Mouse (Mus musculus): ENCODE measurements around the gene Zswim8. TPM values are rescaled to one million over a fixed set of nuclear protein-coding genes. Genes with fewer than 3 reads are reported as not detected.
A peak's percentile ranks its signal among the peaks of the same experiment; 100 is the strongest.

Gene Zswim8
- total and polyA plus RNA-seq, 3 experiments, result 16.7 to 41.1 (median 31.5) TPM

GRCm38 (mm10) chr14:20733041-20733951 lies 25.9 kb downstream of the Zswim8 start:
- DNase-seq (ENCODE audit: low spot score), result peak; percentile 60
- H3K36me3 ChIP-seq (replicated peaks), result peaks cover 76% of the 10 kb centered on the region

DNA sequence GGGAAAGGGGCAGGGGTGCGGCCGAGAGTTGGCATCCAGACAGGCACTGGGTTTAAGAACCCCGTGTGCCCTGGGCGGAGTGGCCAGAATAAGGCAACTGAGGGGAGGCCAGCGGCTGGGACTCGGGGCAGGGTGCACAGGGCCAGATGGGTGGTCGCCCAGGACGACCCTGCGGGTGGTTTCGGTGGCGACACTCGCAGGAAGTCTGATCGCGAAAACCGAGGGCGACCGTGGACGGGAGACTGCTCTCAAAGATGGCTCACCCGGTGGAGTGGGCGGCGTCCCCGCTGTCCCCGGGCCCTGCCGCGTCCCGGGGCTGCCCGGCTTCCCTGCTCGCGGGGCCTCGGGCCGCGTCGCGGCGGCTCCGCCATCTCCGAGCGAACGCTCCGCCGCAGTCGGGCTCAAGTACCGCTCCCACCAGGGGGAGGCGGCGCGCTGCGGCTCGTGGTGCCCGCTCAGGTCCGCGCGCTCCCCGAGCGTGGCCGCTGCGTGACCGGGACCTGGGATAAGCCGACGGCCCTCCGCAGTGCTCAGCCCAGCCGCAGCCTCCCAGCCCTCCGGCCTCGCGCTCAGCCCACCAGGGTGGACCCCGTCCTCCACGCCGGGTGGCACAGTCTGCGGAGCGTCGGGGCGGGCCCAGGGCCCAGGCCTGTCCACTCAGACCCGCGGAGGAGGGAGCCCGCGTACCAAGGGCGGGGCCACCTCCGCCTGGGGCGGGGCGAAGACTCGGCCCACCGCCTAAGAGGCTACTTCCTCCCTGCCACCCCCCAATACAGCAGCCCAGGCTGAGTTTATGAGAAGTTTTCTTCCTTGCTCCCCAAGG lies 26.8 kb downstream of the Zswim8 start, which contains the start of gene Ndst2:
TSS of gene Ndst2 (minus strand) at position 611 of the 823 bp plus-strand sequence.
- peak; percentile 95 for DNase-seq (ENCODE audit: low spot score)
- peak within 1 kb of the TSS; percentile 96 for H3K4me3 ChIP-seq (ENCODE audit: low read depth, low read length)
- TF ChIP-seq CTCF (IDR thresholded peaks at IDR 0.05; ENCODE audit: low read depth, low read length) (no peak), GATA1 (IDR thresholded peaks at IDR 0.05; ENCODE audit: borderline replicate concordance, low read length) (no peak), POLR2AphosphoS5 (IDR thresholded peaks at IDR 0.05; ENCODE audit: insufficient replicate concordance, low read depth, low read length) (no peak), GATA2 (IDR thresholded peaks at IDR 0.05; ENCODE audit: borderline replicate concordance, low read depth, low read length) (no peak), TAL1 (conservative IDR thresholded peaks at IDR 0.05; ENCODE audit: low read depth, low read length) (no peak)
- H3K27me3 ChIP-seq (ENCODE audit: insufficient read depth, low read length), result no peaks in the 10 kb centered on the region
- H3K36me3 ChIP-seq (replicated peaks), result peaks cover 76% of the 10 kb centered on the region
- H3K9me3 ChIP-seq (replicated peaks), result no peaks in the 10 kb centered on the region
- peak; percentile 36 for ATAC-seq (ENCODE audit: extremely low read depth, insufficient number of reproducible peaks, low FRiP score, poor library complexity, severe bottlenecking)
- peaks cover 67% of the 10 kb centered on the region for H3K4me1 ChIP-seq (ENCODE audit: insufficient read depth, low read depth, low read length)

More at GRCm38 (mm10) chr14:20733041-20733951, 25.9 kb downstream of the Zswim8 start:
- peaks cover 71% of the 10 kb centered on the region for H3K4me1 ChIP-seq (ENCODE audit: insufficient read depth, low read depth, low read length)
- peak overlapping the region; percentile 96 for H3K4me3 ChIP-seq (ENCODE audit: low read depth, low read length)
- peak; percentile 98 for TF ChIP-seq TAL1 (conservative IDR thresholded peaks at IDR 0.05; ENCODE audit: low read depth, low read length)
- no peak for TF ChIP-seq GATA2 (IDR thresholded peaks at IDR 0.05; ENCODE audit: borderline replicate concordance, low read depth, low read length)
- TF ChIP-seq GATA1 (IDR thresholded peaks at IDR 0.05; ENCODE audit: borderline replicate concordance, low read length), result no peak
- ATAC-seq (ENCODE audit: extremely low read depth, insufficient number of reproducible peaks, low FRiP score, poor library complexity, severe bottlenecking), result peak; percentile 17
- H3K9me3 ChIP-seq (replicated peaks), result no peaks in the 10 kb centered on the region
- no peaks in the 10 kb centered on the region for H3K27me3 ChIP-seq (ENCODE audit: insufficient read depth, low read length)

DNA sequence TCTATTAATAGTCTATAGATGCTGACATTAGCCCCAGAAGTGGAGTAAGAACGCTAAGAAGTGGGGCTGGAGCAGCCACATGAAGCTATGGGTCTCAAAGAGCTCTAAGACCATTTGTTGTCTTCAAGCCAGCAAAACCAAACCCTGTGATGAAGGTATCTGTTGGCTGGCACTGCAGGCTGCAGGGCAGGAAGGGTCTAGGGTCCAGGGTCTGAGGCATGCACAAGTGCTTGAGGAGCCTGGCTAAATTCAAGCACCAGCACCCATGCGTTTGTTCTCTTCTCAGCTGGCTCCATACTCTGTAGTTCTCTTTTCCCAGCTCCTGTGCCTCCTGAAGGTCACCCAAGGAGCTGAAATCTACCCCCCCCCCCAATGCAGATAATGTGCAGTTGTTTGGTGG lies 27.7 kb downstream of the Zswim8 start:
- Histone ChIP-seq H3K27me3 (ENCODE audit: insufficient read depth, low read length) (no peaks in the 10 kb centered on the region), H3K9me3 (replicated peaks) (no peaks in the 10 kb centered on the region), H3K4me1 (ENCODE audit: insufficient read depth, low read depth, low read length) (peaks cover 58% of the 10 kb centered on the region), H3K4me3 (ENCODE audit: low read depth, low read length) (peak overlapping the region; percentile 14; the same call in 1 of the 2 replicates), H3K36me3 (replicated peaks) (peaks cover 76% of the 10 kb centered on the region)
- DNase-seq (ENCODE audit: low spot score) (no peak), ATAC-seq (ENCODE audit: extremely low read depth, insufficient number of reproducible peaks, low FRiP score, poor library complexity, severe bottlenecking) (no peak)
- no peak for TF ChIP-seq CTCF (IDR thresholded peaks at IDR 0.05; ENCODE audit: low read depth, low read length)
- TF ChIP-seq TAL1 (conservative IDR thresholded peaks at IDR 0.05; ENCODE audit: low read depth, low read length), result no peak
- no peak for TF ChIP-seq POLR2AphosphoS5 (IDR thresholded peaks at IDR 0.05; ENCODE audit: insufficient replicate concordance, low read depth, low read length)
- no peak for TF ChIP-seq GATA1 (IDR thresholded peaks at IDR 0.05; ENCODE audit: borderline replicate concordance, low read length)
- no peak for TF ChIP-seq GATA2 (IDR thresholded peaks at IDR 0.05; ENCODE audit: borderline replicate concordance, low read depth, low read length)

- Histone ChIP-seq H3K4me1 (ENCODE audit: insufficient read depth, low read depth, low read length) (peaks cover 49% of the 10 kb centered on the region), H3K36me3 (replicated peaks) (peaks cover 76% of the 10 kb centered on the region)
- no peak for ATAC-seq (ENCODE audit: extremely low read depth, insufficient number of reproducible peaks, low FRiP score, poor library complexity, severe bottlenecking)
Measured at GRCm38 (mm10) chr14:20735892-20736390, 28.6 kb downstream of the Zswim8 start.

DNA sequence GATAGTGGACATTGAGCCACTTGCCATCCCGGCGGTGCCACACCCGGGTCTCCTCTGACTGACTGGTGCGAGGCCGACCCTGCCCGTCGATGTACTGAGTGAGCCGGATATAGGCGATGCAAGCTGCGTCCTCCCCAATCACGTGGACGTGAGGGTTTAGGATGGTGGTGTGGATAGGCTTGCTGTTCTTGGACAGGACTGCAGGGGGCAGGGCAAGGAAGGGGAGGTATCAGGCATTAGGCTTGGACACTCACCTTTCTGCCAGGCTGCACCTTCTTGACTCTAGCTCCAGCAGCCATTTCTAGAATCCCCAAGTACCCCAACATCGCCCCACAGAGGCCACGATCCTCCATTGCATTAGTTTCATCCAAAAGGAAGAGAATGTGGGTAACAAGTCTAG lies 30.0 kb downstream of the Zswim8 start:
- peaks cover 76% of the 10 kb centered on the region for H3K36me3 ChIP-seq (replicated peaks)
- no peaks in the 10 kb centered on the region for H3K9me3 ChIP-seq (replicated peaks)
- TF ChIP-seq TAL1 (conservative IDR thresholded peaks at IDR 0.05; ENCODE audit: low read depth, low read length) (no peak), CTCF (IDR thresholded peaks at IDR 0.05; ENCODE audit: low read depth, low read length) (peak; percentile 66)
- DNase-seq (ENCODE audit: low spot score), result no peak
- H3K4me3 ChIP-seq (ENCODE audit: low read depth, low read length), result no peak overlapping the region
- H3K27me3 ChIP-seq (ENCODE audit: insufficient read depth, low read length), result no peaks in the 10 kb centered on the region
- peaks cover 44% of the 10 kb centered on the region for H3K4me1 ChIP-seq (ENCODE audit: insufficient read depth, low read depth, low read length)
- ATAC-seq (ENCODE audit: extremely low read depth, insufficient number of reproducible peaks, low FRiP score, poor library complexity, severe bottlenecking), result no peak

More at GRCm38 (mm10) chr14:20735892-20736390, 28.6 kb downstream of the Zswim8 start:
- no peak for DNase-seq (ENCODE audit: low spot score)
- Histone ChIP-seq H3K9me3 (replicated peaks) (no peaks in the 10 kb centered on the region), H3K4me3 (ENCODE audit: low read depth, low read length) (no peak overlapping the region), H3K27me3 (ENCODE audit: insufficient read depth, low read length) (no peaks in the 10 kb centered on the region)
- TF ChIP-seq POLR2AphosphoS5 (IDR thresholded peaks at IDR 0.05; ENCODE audit: insufficient replicate concordance, low read depth, low read length) (no peak), TAL1 (conservative IDR thresholded peaks at IDR 0.05; ENCODE audit: low read depth, low read length) (no peak), GATA1 (IDR thresholded peaks at IDR 0.05; ENCODE audit: borderline replicate concordance, low read length) (no peak), CTCF (IDR thresholded peaks at IDR 0.05; ENCODE audit: low read depth, low read length) (no peak), GATA2 (IDR thresholded peaks at IDR 0.05; ENCODE audit: borderline replicate concordance, low read depth, low read length) (no peak)

- DNase-seq (ENCODE audit: low spot score) (no peak), ATAC-seq (ENCODE audit: extremely low read depth, insufficient number of reproducible peaks, low FRiP score, poor library complexity, severe bottlenecking) (no peak)
- TF ChIP-seq TAL1 (conservative IDR thresholded peaks at IDR 0.05; ENCODE audit: low read depth, low read length), result no peak
- H3K9me3 ChIP-seq (replicated peaks), result no peaks in the 10 kb centered on the region
- peaks cover 80% of the 10 kb centered on the region for H3K36me3 ChIP-seq (replicated peaks)
- no peaks in the 10 kb centered on the region for H3K27me3 ChIP-seq (ENCODE audit: insufficient read depth, low read length)
- peaks cover 38% of the 10 kb centered on the region for H3K4me1 ChIP-seq (ENCODE audit: insufficient read depth, low read depth, low read length)
- H3K4me3 ChIP-seq (ENCODE audit: low read depth, low read length), result no peak overlapping the region
Measured at GRCm38 (mm10) chr14:20738511-20738910, 31.2 kb downstream of the Zswim8 start.
